Mouse (Mus musculus) midbrain, embryonic 14.5 days (tissue): ENCODE data around the gene Akr1c21. TPM values are rescaled to one million over a fixed set of nuclear protein-coding genes. Genes with fewer than 3 reads are reported as not detected.
"Not testable (repeated sequence)": the region's sequence is repeated elsewhere in the genome, so short reads cannot be mapped to it uniquely, and the experiment has no call there.

Source experiments
- ATAC-seq: fragments of 200-750 bp; cut with Nextera tagmentation; 2 replicates; pipeline ENCODE4 v1.8.0; 2017; ENCODE audit warnings: moderate number of reproducible peaks, moderate library complexity; ENCODE audit not compliant: low FRiP score, low TSS enrichment
- DNase-seq: peaks from one replicate; pipeline ENCODE4 v3.0.0-alpha.2; 2015
- H3K27ac ChIP-seq: fragments of 300-500 bp; sonication (generic); replicated peaks from 2 replicates; pipeline ENCODE4 v1.5.1; 2014; ENCODE audit warnings: mild to moderate bottlenecking, low read depth, low read length, moderate library complexity
- H3K27me3 ChIP-seq: fragments of 300-500 bp; sonication (generic); 2 replicates; pipeline ENCODE4 v1.6.1; 2014; ENCODE audit warnings: low read length, control low read depth, mixed read lengths; ENCODE audit not compliant: control insufficient read depth, insufficient read depth
- H3K36me3 ChIP-seq: fragments of 300-500 bp; sonication (generic); 2 replicates; pipeline ENCODE4 v1.6.1; 2014; ENCODE audit warnings: low read length, control low read depth; ENCODE audit not compliant: control insufficient read depth, insufficient read depth
- H3K4me1 ChIP-seq: fragments of 300-500 bp; sonication (generic); 2 replicates; pipeline ENCODE4 v1.6.1; 2014; ENCODE audit warnings: mild to moderate bottlenecking, antibody characterized with exemption, low read length, control low read depth; ENCODE audit not compliant: control insufficient read depth, insufficient read depth
- H3K4me2 ChIP-seq: fragments of 300-500 bp; sonication (generic); 2 replicates; pipeline ENCODE4 v1.6.1; 2014; ENCODE audit warnings: mild to moderate bottlenecking, low read length, moderate library complexity
- H3K4me3 ChIP-seq: fragments of 300-500 bp; sonication (generic); replicated peaks from 2 replicates; pipeline ENCODE4 v1.5.1; 2014; ENCODE audit warnings: low read depth, low read length
- H3K9ac ChIP-seq: fragments of 300-500 bp; sonication (generic); replicated peaks from 2 replicates; pipeline ENCODE4 v1.6.1; 2014; ENCODE audit warnings: mild to moderate bottlenecking, low read length, moderate library complexity
- H3K9me3 ChIP-seq: fragments of 300-500 bp; sonication (generic); 2 replicates; pipeline ENCODE4 v1.6.1; 2016; ENCODE audit warnings: low read length, control low read depth, mixed read lengths; ENCODE audit not compliant: control insufficient read depth
- WGBS: fragments of 180-500 bp; shearing (Covaris S2); extraction: QIAGEN DNeasy Blood & Tissue Kit; methylation state at CpG from one replicate; pipeline ENCODE4 v1.1.7; 2014; 5-methylcytosine and 5-hydroxymethylcytosine counted together
- polyA plus RNA-seq: library from polyadenylated mRNA; unstranded; fragments of >200 nt; fragmentation: Nextera tagmentation; extraction: Ambion mirVana; gene quantifications from 2 replicates; pipeline ENCODE4 v1.2.1, GENCODE M21; 2014

Gene Akr1c21
- polyA plus RNA-seq = not detected in 2 replicates

DNA sequence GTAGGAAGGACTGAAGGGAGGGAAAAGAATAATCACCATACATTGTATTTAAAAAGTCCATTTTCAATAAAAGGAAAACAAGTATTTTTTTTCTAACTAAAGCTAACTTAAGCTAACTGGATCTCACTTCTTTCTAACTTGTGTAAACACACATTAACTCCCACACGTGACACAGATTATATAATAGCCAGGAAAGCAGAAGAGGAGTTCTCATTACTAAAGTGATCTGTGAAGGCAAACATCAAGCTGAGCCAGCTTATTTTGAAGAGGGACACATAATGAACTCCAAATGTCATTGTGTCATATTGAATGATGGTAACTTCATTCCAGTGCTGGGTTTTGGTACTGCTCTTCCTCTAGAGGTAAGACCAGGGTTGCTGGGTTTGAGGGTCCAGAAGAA, at the start of gene Akr1c21:
Gene Akr1c21 (plus strand): TSS at position 205 of the 400 bp plus-strand sequence.
- Histone ChIP-seq H3K4me3 (no peak within 1 kb of the TSS), H3K27me3 (no peaks in the 10 kb centered on the region), H3K4me1 (no peaks in the 10 kb centered on the region), H3K9ac (no peak within 1 kb of the TSS), H3K27ac (no peak within 1 kb of the TSS), H3K36me3 (no peaks in the 10 kb centered on the region), H3K4me2 (no peak within 1 kb of the TSS), H3K9me3 (no peaks in the 10 kb centered on the region)
- ATAC-seq = no peak
- WGBS = 83% methylated on average over 1 of the region's 1 CpGs
- no peak for DNase-seq

GRCm38 (mm10) chr13:4559143-4559542, 14.7 kb upstream of the Akr1c21 start:
- Histone ChIP-seq H3K9ac (no peak overlapping the region), H3K9me3 (no peaks in the 10 kb centered on the region), H3K4me2 (no peak overlapping the region), H3K27ac (no peak overlapping the region), H3K36me3 (no peaks in the 10 kb centered on the region), H3K4me3 (no peak overlapping the region), H3K4me1 (no peaks in the 10 kb centered on the region), H3K27me3 (no peaks in the 10 kb centered on the region)
- 56% methylated on average over 1 of the region's 1 CpGs for WGBS
- no peak for DNase-seq
- ATAC-seq = no peak

GRCm38 (mm10) chr13:4560500-4560899, 13.4 kb upstream of the Akr1c21 start:
- Histone ChIP-seq H3K9ac (no peak overlapping the region), H3K4me3 (no peak overlapping the region), H3K27me3 (no peaks in the 10 kb centered on the region), H3K4me2 (no peak overlapping the region), H3K9me3 (no peaks in the 10 kb centered on the region), H3K27ac (no peak overlapping the region), H3K4me1 (no peaks in the 10 kb centered on the region), H3K36me3 (no peaks in the 10 kb centered on the region)
- ATAC-seq = no peak
- no peak for DNase-seq

DNA sequence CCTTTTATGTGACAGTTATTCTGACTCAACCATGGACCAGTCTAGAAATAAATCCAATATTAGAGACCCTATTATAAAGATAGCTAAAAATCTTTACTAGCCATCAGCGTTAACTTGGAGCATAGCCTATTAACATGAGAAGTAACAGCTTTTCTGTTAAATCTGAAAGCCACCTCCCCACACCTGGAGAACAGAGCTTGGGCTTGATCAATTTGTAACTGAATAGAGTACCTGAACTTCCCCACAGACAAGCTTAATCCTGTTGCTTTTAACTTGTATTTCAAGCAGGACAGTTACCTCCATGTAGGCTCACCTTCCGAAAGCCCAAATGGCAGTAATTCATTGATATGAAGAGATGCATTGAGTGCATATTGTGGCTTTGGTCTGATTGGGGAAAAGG, 7.9 kb upstream of the Akr1c21 start:
- Histone ChIP-seq H3K27ac (no peak overlapping the region), H3K4me1 (no peaks in the 10 kb centered on the region), H3K27me3 (no peaks in the 10 kb centered on the region), H3K36me3 (no peaks in the 10 kb centered on the region), H3K9me3 (no peaks in the 10 kb centered on the region), H3K9ac (no peak overlapping the region), H3K4me2 (no peak overlapping the region), H3K4me3 (no peak overlapping the region)
- ATAC-seq (no peak), DNase-seq (no peak)
- WGBS = 92% methylated on average over 2 of the region's 2 CpGs

DNA sequence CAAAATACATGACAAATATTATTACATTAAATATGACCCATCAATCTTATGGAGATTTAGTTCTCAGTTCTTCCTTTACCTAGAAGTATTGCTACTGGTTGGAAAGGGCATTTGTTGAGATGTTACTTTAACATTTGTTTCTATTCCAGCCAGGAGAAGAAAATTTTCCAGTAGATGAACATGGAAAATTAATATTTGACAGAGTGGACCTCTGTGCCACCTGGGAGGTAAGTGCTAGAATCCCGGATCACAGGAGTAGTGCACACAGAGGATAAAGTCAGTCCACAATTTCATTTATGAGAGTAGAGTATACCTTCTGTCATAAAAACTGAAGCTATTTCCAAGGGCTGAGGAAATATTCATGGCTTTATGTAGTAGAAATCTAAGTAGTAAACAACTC, 3.0 kb downstream of the Akr1c21 start:
- no peak overlapping the region for H3K4me3 ChIP-seq
- H3K27me3 ChIP-seq = no peaks in the 10 kb centered on the region
- no peak for ATAC-seq
- no peak for DNase-seq
- no peaks in the 10 kb centered on the region for H3K9me3 ChIP-seq
- no peak overlapping the region for H3K9ac ChIP-seq
- no peaks in the 10 kb centered on the region for H3K4me1 ChIP-seq
- H3K4me2 ChIP-seq = no peak overlapping the region
- H3K36me3 ChIP-seq = no peaks in the 10 kb centered on the region
- WGBS = 98% methylated on average over 1 of the region's 1 CpGs
- H3K27ac ChIP-seq = no peak overlapping the region

- not testable (repeated sequence) for DNase-seq, H3K27ac ChIP-seq, H3K4me3 ChIP-seq, ATAC-seq, H3K4me2 ChIP-seq, H3K27me3 ChIP-seq, H3K9me3 ChIP-seq, H3K9ac ChIP-seq, H3K4me1 ChIP-seq
- peaks cover 29% of the 10 kb centered on the region for H3K36me3 ChIP-seq
- WGBS = 81% methylated on average over 3 of the region's 3 CpGs
Measured at GRCm38 (mm10) chr13:4603431-4603830, 29.6 kb downstream of the Akr1c21 start.

- H3K4me2 ChIP-seq = no peak overlapping the region
- H3K36me3 ChIP-seq = peaks cover under 1% of the 10 kb centered on the region; the same call in 1 of the 2 replicates
- 91% methylated on average over 4 of the region's 4 CpGs for WGBS
- DNase-seq (no peak), ATAC-seq (no peak)
- no peaks in the 10 kb centered on the region for H3K9me3 ChIP-seq
- no peaks in the 10 kb centered on the region for H3K27me3 ChIP-seq
- H3K27ac ChIP-seq = no peak overlapping the region
- H3K4me3 ChIP-seq = no peak overlapping the region
- H3K4me1 ChIP-seq = no peaks in the 10 kb centered on the region
- no peak overlapping the region for H3K9ac ChIP-seq
Measured at GRCm38 (mm10) chr13:4606821-4607220, 32.9 kb downstream of the Akr1c21 start.

DNA sequence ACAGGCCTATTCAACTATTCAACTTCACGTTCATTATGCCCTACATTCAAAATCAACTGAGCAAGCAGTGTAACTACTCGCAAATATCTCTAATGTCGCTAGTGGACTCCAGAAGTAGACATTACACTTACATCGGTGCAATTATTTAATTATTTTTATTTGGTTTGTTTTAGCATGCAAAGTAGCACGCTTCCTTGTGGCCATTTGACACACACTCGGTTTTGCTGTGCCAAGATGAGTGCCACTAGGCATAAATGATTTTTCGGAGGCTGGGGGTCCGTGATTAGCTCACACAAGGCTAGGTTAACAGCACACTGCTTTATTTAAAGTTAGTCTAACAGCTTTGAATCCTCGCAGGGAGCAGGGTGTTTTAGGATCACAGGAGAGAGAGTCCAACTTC, 34.7 kb downstream of the Akr1c21 start:
- H3K9me3 ChIP-seq = no peaks in the 10 kb centered on the region
- H3K9ac ChIP-seq = peak overlapping the region; percentile 67
- no peaks in the 10 kb centered on the region for H3K27me3 ChIP-seq
- 23% methylated on average over 9 of the region's 9 CpGs for WGBS
- peak overlapping the region; percentile 63 for H3K4me3 ChIP-seq
- peak overlapping the region; percentile 72 for H3K27ac ChIP-seq
- peak; percentile 45 for DNase-seq
- peak overlapping the region; percentile 70 for H3K4me2 ChIP-seq
- ATAC-seq = peak; percentile 2
- H3K4me1 ChIP-seq = no peaks in the 10 kb centered on the region
- H3K36me3 ChIP-seq = no peaks in the 10 kb centered on the region

GRCm38 (mm10) chr13:4608961-4609409, 35.1 kb downstream of the Akr1c21 start, which contains the start of gene Akr1e1:
Gene Akr1e1 (minus strand): TSS chr13:4609174.
- 8% methylated on average over 10 of the region's 10 CpGs for WGBS
- Histone ChIP-seq H3K9ac (peak within 1 kb of the TSS; percentile 67), H3K4me3 (peak within 1 kb of the TSS; percentile 63), H3K9me3 (no peaks in the 10 kb centered on the region), H3K4me2 (peak within 1 kb of the TSS; percentile 70), H3K4me1 (no peaks in the 10 kb centered on the region), H3K27ac (peak within 1 kb of the TSS; percentile 73), H3K36me3 (no peaks in the 10 kb centered on the region), H3K27me3 (no peaks in the 10 kb centered on the region)
- ATAC-seq (peak; percentile 100), DNase-seq (peak; percentile 94)
